Mouse (Mus musculus): ENCODE results near the gene Tbc1d24. TPM values are rescaled to one million over a fixed set of nuclear protein-coding genes. Genes with fewer than 3 reads are reported as not detected.

Gene Tbc1d24
- polyA plus RNA-seq, 1 experiment from 2014 or later = 10.5 TPM

DNA sequence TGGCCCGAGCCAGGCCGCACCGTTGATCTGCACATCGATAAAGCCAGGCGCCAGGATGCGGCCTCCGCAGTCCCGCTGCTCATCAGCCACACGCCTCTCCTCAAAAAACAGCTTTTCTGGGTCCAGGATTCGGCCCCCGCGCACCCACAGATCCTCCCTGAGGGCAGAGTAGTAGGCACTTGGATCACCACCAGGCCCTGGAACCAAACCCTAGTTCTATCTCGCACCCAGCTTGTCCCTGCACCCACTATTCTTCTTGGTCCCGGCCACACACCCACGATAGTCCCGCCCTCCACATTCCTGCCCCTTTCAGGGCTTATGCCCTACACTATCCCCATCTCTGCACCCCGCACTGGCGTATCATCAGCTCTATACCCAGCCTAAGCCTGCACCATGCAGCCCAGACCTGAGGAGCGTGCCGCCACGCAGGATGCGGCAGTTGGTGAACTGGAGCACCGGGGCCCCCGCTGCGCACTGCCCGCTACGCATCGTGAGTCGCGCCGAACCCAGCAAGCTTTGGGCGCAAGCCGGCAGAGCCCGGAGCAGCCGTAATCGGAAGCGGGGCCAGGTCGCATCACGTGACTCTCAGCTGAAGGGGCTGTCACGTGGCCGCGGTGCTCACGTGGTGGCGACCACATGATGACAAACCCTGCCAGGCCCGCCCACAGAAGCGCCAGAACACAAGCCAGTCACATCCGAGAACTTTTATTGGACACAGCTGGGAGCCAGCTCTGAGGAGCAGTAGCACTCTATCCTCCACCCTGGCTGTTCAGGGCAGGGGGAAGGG, 42.0 kb downstream of the Tbc1d24 start, which contains the start of gene Amdhd2:
Gene Amdhd2, minus strand, starts transcription at position 591 of the 787 bp plus-strand sequence.
- peak within 1 kb of the TSS; percentile 74 for H3K4me3 ChIP-seq (ENCODE audit: low read depth, low read length)
- H3K27me3 ChIP-seq (replicated peaks; ENCODE audit: control insufficient read depth, insufficient read depth, low read length) = no peaks in the 10 kb centered on the region
- peak; percentile 91 for ATAC-seq
- WGBS = 1% methylated on average over 47 of the region's 47 CpGs
- H3K27ac ChIP-seq (ENCODE audit: low read depth, low read length) = peak within 1 kb of the TSS; percentile 74; the same call in 1 of the 2 replicates
- H3K4me1 ChIP-seq (ENCODE audit: control insufficient read depth, insufficient read depth, low read length) = peaks cover 17% of the 10 kb centered on the region
- peak within 1 kb of the TSS; percentile 88 for H3K9ac ChIP-seq (ENCODE audit: low read length)
- peak within 1 kb of the TSS; percentile 88 for H3K4me2 ChIP-seq (ENCODE audit: low read length)
- peak; percentile 97 for DNase-seq (ENCODE audit: low spot score)
- peaks cover 22% of the 10 kb centered on the region for H3K36me3 ChIP-seq (ENCODE audit: control insufficient read depth, insufficient read depth, low read length)
- no peaks in the 10 kb centered on the region for H3K9me3 ChIP-seq (replicated peaks; ENCODE audit: control insufficient read depth, low read length)

GRCm38 (mm10) chr17:24162584-24163175, 42.7 kb downstream of the Tbc1d24 start:
- H3K27ac ChIP-seq (ENCODE audit: low read depth, low read length) = no peak overlapping the region
- no peaks in the 10 kb centered on the region for H3K9me3 ChIP-seq (replicated peaks; ENCODE audit: control insufficient read depth, low read length)
- peaks cover 23% of the 10 kb centered on the region for H3K36me3 ChIP-seq (ENCODE audit: control insufficient read depth, insufficient read depth, low read length)
- DNase-seq (ENCODE audit: low spot score) = no peak
- peaks cover 10% of the 10 kb centered on the region for H3K4me1 ChIP-seq (ENCODE audit: control insufficient read depth, insufficient read depth, low read length)
- H3K27me3 ChIP-seq (replicated peaks; ENCODE audit: control insufficient read depth, insufficient read depth, low read length) = no peaks in the 10 kb centered on the region
- peak overlapping the region; percentile 74 for H3K4me3 ChIP-seq (ENCODE audit: low read depth, low read length)
- 36% methylated on average over 17 of the region's 17 CpGs for WGBS
- H3K9ac ChIP-seq (ENCODE audit: low read length) = peak overlapping the region; percentile 88
- peak; percentile 28; the same call in 1 of the 2 replicates for ATAC-seq
- H3K4me2 ChIP-seq (ENCODE audit: low read length) = peak overlapping the region; percentile 88

GRCm38 (mm10) chr17:24161466-24161865, 43.9 kb downstream of the Tbc1d24 start:
- WGBS = 88% methylated on average over 5 of the region's 5 CpGs
- Histone ChIP-seq H3K36me3 (ENCODE audit: control insufficient read depth, insufficient read depth, low read length) (peaks cover 18% of the 10 kb centered on the region; the same call in 1 of the 2 replicates), H3K4me3 (ENCODE audit: low read depth, low read length) (no peak overlapping the region), H3K4me2 (ENCODE audit: low read length) (no peak overlapping the region), H3K27ac (ENCODE audit: low read depth, low read length) (no peak overlapping the region), H3K9ac (ENCODE audit: low read length) (no peak overlapping the region), H3K9me3 (replicated peaks; ENCODE audit: control insufficient read depth, low read length) (no peaks in the 10 kb centered on the region), H3K4me1 (ENCODE audit: control insufficient read depth, insufficient read depth, low read length) (peaks cover 7% of the 10 kb centered on the region), H3K27me3 (replicated peaks; ENCODE audit: control insufficient read depth, insufficient read depth, low read length) (no peaks in the 10 kb centered on the region)
- ATAC-seq = no peak
- DNase-seq (ENCODE audit: low spot score) = no peak

GRCm38 (mm10) chr17:24157526-24157925, 47.8 kb downstream of the Tbc1d24 start:
- 96% methylated on average over 4 of the region's 4 CpGs for WGBS
- no peak for ATAC-seq

GRCm38 (mm10) chr17:24157121-24157520, 48.2 kb downstream of the Tbc1d24 start:
- Histone ChIP-seq H3K4me3 (ENCODE audit: low read depth, low read length) (no peak overlapping the region), H3K4me1 (ENCODE audit: control insufficient read depth, insufficient read depth, low read length) (no peaks in the 10 kb centered on the region), H3K27me3 (replicated peaks; ENCODE audit: control insufficient read depth, insufficient read depth, low read length) (no peaks in the 10 kb centered on the region), H3K9me3 (replicated peaks; ENCODE audit: control insufficient read depth, low read length) (no peaks in the 10 kb centered on the region), H3K9ac (ENCODE audit: low read length) (no peak overlapping the region), H3K36me3 (ENCODE audit: control insufficient read depth, insufficient read depth, low read length) (peaks cover 9% of the 10 kb centered on the region; the same call in 1 of the 2 replicates), H3K27ac (ENCODE audit: low read depth, low read length) (no peak overlapping the region), H3K4me2 (ENCODE audit: low read length) (no peak overlapping the region)
- ATAC-seq (no peak), DNase-seq (ENCODE audit: low spot score) (no peak)
- 88% methylated on average over 6 of the region's 6 CpGs for WGBS

More at GRCm38 (mm10) chr17:24157526-24157925, 47.8 kb downstream of the Tbc1d24 start:
- no peaks in the 10 kb centered on the region for H3K27me3 ChIP-seq (replicated peaks; ENCODE audit: control insufficient read depth, insufficient read depth, low read length)
- no peak overlapping the region for H3K4me2 ChIP-seq (ENCODE audit: low read length)
- peaks cover 9% of the 10 kb centered on the region; the same call in 1 of the 2 replicates for H3K36me3 ChIP-seq (ENCODE audit: control insufficient read depth, insufficient read depth, low read length)
- H3K9me3 ChIP-seq (replicated peaks; ENCODE audit: control insufficient read depth, low read length) = no peaks in the 10 kb centered on the region
- H3K4me1 ChIP-seq (ENCODE audit: control insufficient read depth, insufficient read depth, low read length) = peaks cover 2% of the 10 kb centered on the region
- H3K27ac ChIP-seq (ENCODE audit: low read depth, low read length) = no peak overlapping the region
- H3K4me3 ChIP-seq (ENCODE audit: low read depth, low read length) = no peak overlapping the region
- DNase-seq (ENCODE audit: low spot score) = no peak
- no peak overlapping the region for H3K9ac ChIP-seq (ENCODE audit: low read length)

- Histone ChIP-seq H3K4me3 (ENCODE audit: low read depth, low read length) (no peak overlapping the region), H3K27ac (ENCODE audit: low read depth, low read length) (no peak overlapping the region), H3K27me3 (replicated peaks; ENCODE audit: control insufficient read depth, insufficient read depth, low read length) (no peaks in the 10 kb centered on the region), H3K36me3 (ENCODE audit: control insufficient read depth, insufficient read depth, low read length) (peaks cover 9% of the 10 kb centered on the region; the same call in 1 of the 2 replicates), H3K9me3 (replicated peaks; ENCODE audit: control insufficient read depth, low read length) (no peaks in the 10 kb centered on the region), H3K4me2 (ENCODE audit: low read length) (no peak overlapping the region), H3K9ac (ENCODE audit: low read length) (no peak overlapping the region), H3K4me1 (ENCODE audit: control insufficient read depth, insufficient read depth, low read length) (peaks cover 4% of the 10 kb centered on the region; the same call in 1 of the 2 replicates)
- ATAC-seq (no peak), DNase-seq (ENCODE audit: low spot score) (no peak)
- 97% methylated on average over 3 of the region's 3 CpGs for WGBS
Measured at GRCm38 (mm10) chr17:24156394-24156793, 49.0 kb downstream of the Tbc1d24 start.

- H3K27me3 ChIP-seq (replicated peaks; ENCODE audit: control insufficient read depth, insufficient read depth, low read length) = no peaks in the 10 kb centered on the region
- peaks cover 4% of the 10 kb centered on the region; the same call in 1 of the 2 replicates for H3K4me1 ChIP-seq (ENCODE audit: control insufficient read depth, insufficient read depth, low read length)
- no peak overlapping the region for H3K9ac ChIP-seq (ENCODE audit: low read length)
- DNase-seq (ENCODE audit: low spot score) (no peak), ATAC-seq (no peak)
- H3K4me3 ChIP-seq (ENCODE audit: low read depth, low read length) = no peak overlapping the region
- 93% methylated on average over 9 of the region's 9 CpGs for WGBS
- no peak overlapping the region for H3K4me2 ChIP-seq (ENCODE audit: low read length)
- H3K36me3 ChIP-seq (ENCODE audit: control insufficient read depth, insufficient read depth, low read length) = peaks cover 9% of the 10 kb centered on the region; the same call in 1 of the 2 replicates
- no peaks in the 10 kb centered on the region for H3K9me3 ChIP-seq (replicated peaks; ENCODE audit: control insufficient read depth, low read length)
- no peak overlapping the region for H3K27ac ChIP-seq (ENCODE audit: low read depth, low read length)
Measured at GRCm38 (mm10) chr17:24155742-24156141, 49.6 kb downstream of the Tbc1d24 start.

- Histone ChIP-seq H3K27ac (ENCODE audit: low read depth, low read length) (no peak overlapping the region), H3K36me3 (ENCODE audit: control insufficient read depth, insufficient read depth, low read length) (peaks cover 9% of the 10 kb centered on the region; the same call in 1 of the 2 replicates), H3K4me1 (ENCODE audit: control insufficient read depth, insufficient read depth, low read length) (peaks cover 4% of the 10 kb centered on the region; the same call in 1 of the 2 replicates), H3K27me3 (replicated peaks; ENCODE audit: control insufficient read depth, insufficient read depth, low read length) (no peaks in the 10 kb centered on the region), H3K4me2 (ENCODE audit: low read length) (no peak overlapping the region), H3K9me3 (replicated peaks; ENCODE audit: control insufficient read depth, low read length) (no peaks in the 10 kb centered on the region), H3K9ac (ENCODE audit: low read length) (no peak overlapping the region), H3K4me3 (ENCODE audit: low read depth, low read length) (no peak overlapping the region)
- no peak for ATAC-seq
- 66% methylated on average over 3 of the region's 3 CpGs for WGBS
- no peak for DNase-seq (ENCODE audit: low spot score)
Measured at GRCm38 (mm10) chr17:24154463-24154862, 50.9 kb downstream of the Tbc1d24 start.

Data from forebrain, embryonic 14.5 days (tissue).